Mouse (Mus musculus): ENCODE measurements at regions not wholly inside any gene's neighbourhood (a gene's known extent, or its start where the extent isn't known, plus 50 kb on each side); places are given as distances from the start of the nearest gene placed in this dataset.

GRCm38 (mm10) chr10:98697866-98698265 is 216.3 kb upstream of the Atp2b1 start:
- Histone ChIP-seq H3K36me3 (no peaks in the 10 kb centered on the region), H3K27ac (no peak overlapping the region), H3K4me2 (no peak overlapping the region), H3K4me1 (replicated peaks) (peaks cover 6% of the 10 kb centered on the region; the same call in 1 of the 2 replicates), H3K9me3 (no peaks in the 10 kb centered on the region), H3K27me3 (no peaks in the 10 kb centered on the region), H3K4me3 (replicated peaks) (no peak overlapping the region), H3K9ac (replicated peaks) (no peak overlapping the region)
- WGBS, result 77% methylated on average over 4 of the region's 4 CpGs
- ATAC-seq (ENCODE audit: insufficient number of reproducible peaks, insufficient read depth, low FRiP score, low TSS enrichment, low read depth), result no peak

DNA sequence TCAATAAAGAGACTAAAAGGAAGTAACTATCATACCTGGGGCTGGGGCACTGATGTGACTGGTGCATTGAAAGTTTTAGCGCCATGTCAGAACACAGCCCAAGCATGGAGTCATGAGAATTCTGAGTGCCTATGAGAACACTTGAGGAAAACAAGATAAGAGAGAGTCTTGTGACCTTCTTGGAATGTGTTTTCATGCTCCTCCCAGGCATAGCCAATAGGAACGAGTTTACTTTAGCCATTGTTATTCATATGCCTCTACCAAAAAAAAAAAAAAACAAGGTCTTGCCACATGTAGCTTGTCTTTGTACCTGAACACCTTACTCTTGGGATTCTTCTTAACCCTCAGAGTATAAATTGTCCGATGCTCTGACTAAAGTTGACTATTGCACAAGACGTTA is 214.6 kb upstream of the Atp2b1 start:
- WGBS, result 96% methylated on average over 4 of the region's 4 CpGs
- H3K4me3 ChIP-seq (replicated peaks), result no peak overlapping the region
- H3K27ac ChIP-seq, result no peak overlapping the region
- H3K9ac ChIP-seq (replicated peaks), result no peak overlapping the region
- peaks cover 6% of the 10 kb centered on the region; the same call in 1 of the 2 replicates for H3K4me1 ChIP-seq (replicated peaks)
- H3K36me3 ChIP-seq, result no peaks in the 10 kb centered on the region
- H3K9me3 ChIP-seq, result no peaks in the 10 kb centered on the region
- H3K27me3 ChIP-seq, result no peaks in the 10 kb centered on the region
- ATAC-seq (ENCODE audit: insufficient number of reproducible peaks, insufficient read depth, low FRiP score, low TSS enrichment, low read depth), result no peak
- no peak overlapping the region for H3K4me2 ChIP-seq

DNA sequence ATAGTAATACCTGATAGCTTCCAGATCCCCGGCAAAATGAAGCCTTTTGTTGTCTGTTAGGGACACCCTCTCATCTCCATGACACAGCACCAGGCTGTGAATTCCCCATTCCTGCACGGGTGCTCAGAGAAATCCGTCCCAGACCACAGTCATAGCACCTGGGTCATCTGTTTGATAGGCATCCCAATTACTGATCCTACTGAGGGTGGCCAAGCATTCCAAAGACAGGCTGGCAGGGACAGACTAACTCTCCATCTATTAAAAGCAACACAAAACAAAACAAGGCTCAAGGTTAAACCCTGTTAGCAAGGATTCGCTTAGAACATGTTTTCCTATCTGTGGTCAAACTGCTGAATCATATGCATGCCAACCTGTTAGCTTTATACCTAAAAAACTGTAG is 213.8 kb upstream of the Atp2b1 start:
- no peaks in the 10 kb centered on the region for H3K36me3 ChIP-seq
- H3K27me3 ChIP-seq, result no peaks in the 10 kb centered on the region
- H3K4me3 ChIP-seq (replicated peaks), result no peak overlapping the region
- ATAC-seq (ENCODE audit: insufficient number of reproducible peaks, insufficient read depth, low FRiP score, low TSS enrichment, low read depth), result no peak
- no peak overlapping the region for H3K4me2 ChIP-seq
- H3K27ac ChIP-seq, result no peak overlapping the region
- WGBS, result 59% methylated on average over 4 of the region's 4 CpGs
- H3K9me3 ChIP-seq, result no peaks in the 10 kb centered on the region
- H3K4me1 ChIP-seq (replicated peaks), result peaks cover 6% of the 10 kb centered on the region; the same call in 1 of the 2 replicates
- no peak overlapping the region for H3K9ac ChIP-seq (replicated peaks)

- no peak overlapping the region for H3K27ac ChIP-seq
- no peaks in the 10 kb centered on the region for H3K9me3 ChIP-seq
- no peaks in the 10 kb centered on the region for H3K27me3 ChIP-seq
- no peak for ATAC-seq (ENCODE audit: insufficient number of reproducible peaks, insufficient read depth, low FRiP score, low TSS enrichment, low read depth)
- no peak overlapping the region for H3K9ac ChIP-seq (replicated peaks)
- H3K36me3 ChIP-seq, result no peaks in the 10 kb centered on the region
- no peak overlapping the region for H3K4me2 ChIP-seq
- 63% methylated on average over 3 of the region's 3 CpGs for WGBS
- no peak overlapping the region for H3K4me3 ChIP-seq (replicated peaks)
- H3K4me1 ChIP-seq (replicated peaks), result peaks cover 6% of the 10 kb centered on the region; the same call in 1 of the 2 replicates
Observed at GRCm38 (mm10) chr10:98701285-98701684, 212.9 kb upstream of the Atp2b1 start.

DNA sequence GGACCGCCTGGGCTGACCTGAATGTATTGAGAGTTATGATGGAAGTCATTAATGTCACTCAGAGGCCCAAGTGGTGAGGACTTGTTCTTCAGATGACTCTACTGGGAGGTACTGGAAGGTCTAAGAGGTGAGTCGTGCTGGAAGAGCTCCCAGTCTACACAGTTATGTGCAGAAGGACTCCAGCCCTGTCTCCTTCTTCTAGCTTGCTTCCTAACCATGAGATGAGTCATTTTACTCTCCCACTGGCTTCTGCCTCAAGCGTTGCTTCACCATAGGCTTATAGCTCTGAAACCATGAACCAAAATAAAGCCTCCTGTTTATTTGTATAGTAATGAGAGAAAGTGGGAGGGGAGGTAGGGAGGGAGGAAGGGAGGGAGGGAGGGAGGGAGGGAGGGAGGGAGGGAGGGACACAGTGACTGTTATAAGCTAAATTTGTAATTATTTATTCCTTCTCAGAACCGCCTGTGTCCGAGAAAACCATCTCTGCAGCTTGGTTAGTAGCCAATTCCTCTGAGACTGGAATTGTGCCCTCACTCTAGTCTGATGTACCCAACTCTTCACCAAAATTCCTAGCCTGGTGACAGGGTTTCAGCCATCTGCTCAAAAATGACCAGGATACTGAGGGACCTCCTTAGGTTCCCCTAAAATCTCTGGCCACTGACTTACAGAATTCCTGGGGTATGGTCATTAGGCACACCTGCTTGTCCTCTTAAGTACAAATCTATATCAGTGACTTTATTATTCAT is 211.6 kb upstream of the Atp2b1 start:
- 93% methylated on average over 5 of the region's 5 CpGs for WGBS
- no peak overlapping the region for H3K4me2 ChIP-seq
- H3K27ac ChIP-seq, result no peak overlapping the region
- peaks cover 6% of the 10 kb centered on the region; the same call in 1 of the 2 replicates for H3K4me1 ChIP-seq (replicated peaks)
- no peak overlapping the region for H3K9ac ChIP-seq (replicated peaks)
- ATAC-seq (ENCODE audit: insufficient number of reproducible peaks, insufficient read depth, low FRiP score, low TSS enrichment, low read depth), result no peak
- H3K9me3 ChIP-seq, result no peaks in the 10 kb centered on the region
- H3K27me3 ChIP-seq, result no peaks in the 10 kb centered on the region
- H3K36me3 ChIP-seq, result no peaks in the 10 kb centered on the region
- no peak overlapping the region for H3K4me3 ChIP-seq (replicated peaks)

- Histone ChIP-seq H3K4me1 (replicated peaks) (peaks cover 6% of the 10 kb centered on the region; the same call in 1 of the 2 replicates), H3K9me3 (no peaks in the 10 kb centered on the region), H3K9ac (replicated peaks) (no peak overlapping the region), H3K4me3 (replicated peaks) (no peak overlapping the region), H3K4me2 (no peak overlapping the region), H3K36me3 (no peaks in the 10 kb centered on the region), H3K27me3 (no peaks in the 10 kb centered on the region), H3K27ac (no peak overlapping the region)
- ATAC-seq (ENCODE audit: insufficient number of reproducible peaks, insufficient read depth, low FRiP score, low TSS enrichment, low read depth), result no peak
- WGBS, result 46% methylated on average over 2 of the region's 2 CpGs
Observed at GRCm38 (mm10) chr10:98703642-98704293, 210.4 kb upstream of the Atp2b1 start.

- no peak for ATAC-seq (ENCODE audit: insufficient number of reproducible peaks, insufficient read depth, low FRiP score, low TSS enrichment, low read depth)
Observed at GRCm38 (mm10) chr10:98704559-98704958, 209.6 kb upstream of the Atp2b1 start.

GRCm38 (mm10) chr10:98717856-98718255 is 196.3 kb upstream of the Atp2b1 start:
- Histone ChIP-seq H3K4me2 (no peak overlapping the region), H3K4me3 (replicated peaks) (no peak overlapping the region), H3K9me3 (no peaks in the 10 kb centered on the region), H3K27ac (no peak overlapping the region), H3K9ac (replicated peaks) (no peak overlapping the region), H3K36me3 (no peaks in the 10 kb centered on the region), H3K4me1 (replicated peaks) (no peaks in the 10 kb centered on the region), H3K27me3 (no peaks in the 10 kb centered on the region)
- 92% methylated on average over 4 of the region's 4 CpGs for WGBS
- no peak for ATAC-seq (ENCODE audit: insufficient number of reproducible peaks, insufficient read depth, low FRiP score, low TSS enrichment, low read depth)

More at GRCm38 (mm10) chr10:98704559-98704958, 209.6 kb upstream of the Atp2b1 start:
- Histone ChIP-seq H3K4me2 (no peak overlapping the region), H3K27me3 (no peaks in the 10 kb centered on the region), H3K36me3 (no peaks in the 10 kb centered on the region), H3K27ac (no peak overlapping the region), H3K4me1 (replicated peaks) (peaks cover 6% of the 10 kb centered on the region; the same call in 1 of the 2 replicates), H3K4me3 (replicated peaks) (no peak overlapping the region), H3K9ac (replicated peaks) (no peak overlapping the region), H3K9me3 (no peaks in the 10 kb centered on the region)
- WGBS, result 79% methylated on average over 6 of the region's 6 CpGs

GRCm38 (mm10) chr10:98718706-98719105 is 195.5 kb upstream of the Atp2b1 start:
- H3K4me3 ChIP-seq (replicated peaks), result no peak overlapping the region
- no peaks in the 10 kb centered on the region for H3K36me3 ChIP-seq
- H3K27me3 ChIP-seq, result no peaks in the 10 kb centered on the region
- no peak overlapping the region for H3K27ac ChIP-seq
- no peak for ATAC-seq (ENCODE audit: insufficient number of reproducible peaks, insufficient read depth, low FRiP score, low TSS enrichment, low read depth)
- H3K9ac ChIP-seq (replicated peaks), result no peak overlapping the region
- no peaks in the 10 kb centered on the region for H3K9me3 ChIP-seq
- no peak overlapping the region for H3K4me2 ChIP-seq
- no peaks in the 10 kb centered on the region for H3K4me1 ChIP-seq (replicated peaks)
- WGBS, result 87% methylated on average over 4 of the region's 4 CpGs

DNA sequence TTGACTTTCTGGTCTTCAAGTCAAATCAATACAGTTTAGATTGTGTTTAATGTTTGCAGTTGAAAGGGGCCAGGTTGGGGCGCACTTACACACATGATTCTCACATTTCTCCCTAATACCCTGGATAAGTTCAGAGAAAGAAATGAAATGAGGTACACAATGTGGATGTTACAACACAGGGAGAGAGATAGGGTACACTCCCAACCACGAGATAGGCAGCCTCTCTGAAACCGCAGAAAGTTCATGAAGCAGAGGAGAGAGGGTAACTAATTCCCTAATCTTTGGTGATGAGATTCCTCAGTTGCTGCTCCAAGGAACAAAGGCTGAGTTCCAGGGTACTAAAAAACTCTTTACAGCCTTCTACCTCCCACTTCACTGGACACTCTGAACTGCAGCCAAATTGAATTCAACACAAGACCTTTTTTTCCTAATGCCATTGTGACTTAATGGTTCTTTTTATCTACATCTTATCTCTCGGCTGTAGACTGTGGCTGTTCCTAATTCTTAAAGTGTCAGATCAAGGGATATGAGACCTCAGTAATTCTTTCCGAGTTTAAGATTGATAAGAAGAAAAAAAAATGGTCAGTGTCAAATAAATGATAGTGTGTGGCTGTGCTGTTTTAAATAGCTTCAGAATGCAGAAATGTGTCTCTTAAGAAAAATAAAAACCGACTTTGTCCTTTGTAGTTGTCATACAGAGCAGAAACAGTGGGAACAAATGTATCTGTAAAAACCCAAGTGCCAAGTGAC is 193.8 kb upstream of the Atp2b1 start:
- Histone ChIP-seq H3K36me3 (no peaks in the 10 kb centered on the region), H3K9ac (replicated peaks) (no peak overlapping the region), H3K9me3 (no peaks in the 10 kb centered on the region), H3K4me1 (replicated peaks) (no peaks in the 10 kb centered on the region), H3K27me3 (no peaks in the 10 kb centered on the region), H3K4me2 (no peak overlapping the region), H3K27ac (no peak overlapping the region), H3K4me3 (replicated peaks) (no peak overlapping the region)
- WGBS, result 51% methylated on average over 6 of the region's 6 CpGs
- no peak for ATAC-seq (ENCODE audit: insufficient number of reproducible peaks, insufficient read depth, low FRiP score, low TSS enrichment, low read depth)

DNA sequence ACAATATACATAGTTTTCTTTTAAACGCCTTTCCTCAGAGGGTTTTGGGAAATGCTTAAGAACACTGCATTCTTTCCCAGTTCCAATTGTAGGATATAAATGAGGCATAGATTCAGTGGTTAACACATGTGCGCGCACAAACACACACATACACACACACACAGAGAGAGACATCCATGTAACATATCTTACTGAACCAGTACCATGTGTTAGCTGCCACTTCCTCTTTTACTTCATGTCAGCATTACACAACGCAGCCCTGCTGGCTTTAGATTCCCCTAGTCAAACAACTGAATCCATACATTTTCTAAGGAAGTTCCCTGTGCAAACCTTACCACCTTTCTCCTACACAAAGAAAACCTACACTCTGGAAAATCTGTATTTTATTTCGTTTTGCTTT is 189.1 kb upstream of the Atp2b1 start:
- H3K9me3 ChIP-seq, result no peaks in the 10 kb centered on the region
- WGBS, result 87% methylated on average over 5 of the region's 5 CpGs
- no peak overlapping the region for H3K4me3 ChIP-seq (replicated peaks)
- no peaks in the 10 kb centered on the region for H3K36me3 ChIP-seq
- H3K4me1 ChIP-seq (replicated peaks), result no peaks in the 10 kb centered on the region
- no peaks in the 10 kb centered on the region for H3K27me3 ChIP-seq
- no peak overlapping the region for H3K4me2 ChIP-seq
- no peak overlapping the region for H3K27ac ChIP-seq
- no peak for ATAC-seq (ENCODE audit: insufficient number of reproducible peaks, insufficient read depth, low FRiP score, low TSS enrichment, low read depth)
- H3K9ac ChIP-seq (replicated peaks), result no peak overlapping the region

Measured in limb, embryonic 12.5 days (tissue).